Mouse (Mus musculus): ENCODE data around the gene Ptprm.

Gene Ptprm

DNA sequence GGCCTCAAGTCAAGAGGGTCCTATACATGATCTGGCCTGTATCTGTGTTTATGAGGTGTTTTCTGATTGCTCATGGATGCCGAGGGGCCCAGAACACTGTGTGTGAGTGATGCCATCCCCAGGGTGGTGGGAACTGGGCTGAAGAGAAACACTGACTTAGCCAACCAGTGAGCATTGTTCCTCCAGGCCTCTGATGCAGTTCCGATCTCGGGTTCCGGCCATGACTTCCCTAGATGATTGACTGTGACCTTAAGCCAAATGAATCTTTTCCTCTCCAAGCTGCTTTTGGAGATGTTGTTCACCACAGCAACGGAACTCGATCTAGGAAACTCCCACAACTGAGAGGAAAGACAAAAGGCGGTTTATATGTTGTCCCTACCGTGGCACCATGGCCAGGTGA is 9.1 kb downstream of the Ptprm start:
- no peak for DNase-seq (ENCODE audit: inconsistent ontology term)

- no peak for DNase-seq (ENCODE audit: inconsistent ontology term)
Measured at GRCm38 (mm10) chr17:67343471-67343870, 10.8 kb downstream of the Ptprm start.

DNA sequence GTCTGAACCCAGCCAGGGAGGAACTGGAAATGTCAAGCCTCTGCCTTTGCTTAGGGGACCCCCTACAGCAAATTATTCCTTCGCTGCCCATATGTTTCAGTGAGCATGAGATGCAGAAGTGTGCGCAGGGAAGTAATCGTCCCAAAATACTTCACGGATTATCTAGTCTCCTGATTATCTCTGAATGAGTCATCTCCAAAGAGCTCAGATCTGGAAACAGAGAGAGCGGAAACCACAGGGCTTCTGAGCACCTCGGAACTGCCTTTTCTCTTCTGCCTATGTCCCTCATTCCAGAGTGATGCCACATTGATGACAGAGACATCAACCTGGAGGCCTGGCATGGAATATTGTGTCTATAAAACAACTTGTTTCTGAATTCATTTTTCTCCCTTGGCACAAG is 11.3 kb downstream of the Ptprm start:
- DNase-seq (ENCODE audit: inconsistent ontology term): peak; percentile 16

DNA sequence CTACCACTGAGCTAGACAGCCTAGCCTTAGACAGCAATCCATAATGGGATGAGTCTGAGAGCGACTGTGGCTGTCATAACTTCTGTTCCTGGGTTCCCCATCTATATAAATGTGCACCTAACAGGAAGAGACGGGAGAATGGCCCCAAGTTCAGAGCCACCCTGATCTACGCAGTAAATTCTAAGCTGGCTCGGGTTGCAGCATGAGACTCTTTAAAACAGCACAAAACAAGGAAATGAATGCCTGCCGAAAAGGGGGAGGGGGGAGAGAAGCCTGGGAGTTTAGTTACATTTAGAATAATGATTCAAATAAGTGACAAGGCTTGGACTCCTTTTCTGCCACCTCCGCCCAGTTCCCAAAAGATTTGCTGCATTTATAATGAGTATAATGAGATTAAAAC is 13.9 kb downstream of the Ptprm start:
- DNase-seq (ENCODE audit: inconsistent ontology term): no peak

GRCm38 (mm10) chr17:67339569-67339968 is 14.7 kb downstream of the Ptprm start:
- DNase-seq (ENCODE audit: inconsistent ontology term): no peak

GRCm38 (mm10) chr17:67334310-67334709 is 19.9 kb downstream of the Ptprm start:
- DNase-seq (ENCODE audit: inconsistent ontology term): no peak

DNA sequence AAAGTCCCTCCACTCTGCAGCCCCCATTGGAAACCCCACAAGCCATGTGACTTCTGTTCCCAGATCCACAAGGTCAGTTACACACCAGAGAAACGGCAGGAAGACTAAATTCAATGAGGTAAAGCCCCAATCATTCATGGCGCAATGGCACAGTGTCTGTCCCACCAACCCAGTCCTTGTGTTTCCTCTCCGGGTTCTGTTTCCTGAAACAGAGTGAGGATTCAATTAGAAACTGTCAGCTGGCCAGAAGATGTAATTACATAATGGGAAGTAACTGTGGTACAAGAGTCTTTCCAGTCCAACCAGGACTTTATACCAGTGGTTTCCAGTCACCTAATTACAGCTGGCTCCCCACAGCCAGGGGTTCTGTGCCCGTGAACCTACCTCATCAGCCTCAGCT is 24.8 kb downstream of the Ptprm start:
- no peak for DNase-seq (ENCODE audit: inconsistent ontology term)

DNA sequence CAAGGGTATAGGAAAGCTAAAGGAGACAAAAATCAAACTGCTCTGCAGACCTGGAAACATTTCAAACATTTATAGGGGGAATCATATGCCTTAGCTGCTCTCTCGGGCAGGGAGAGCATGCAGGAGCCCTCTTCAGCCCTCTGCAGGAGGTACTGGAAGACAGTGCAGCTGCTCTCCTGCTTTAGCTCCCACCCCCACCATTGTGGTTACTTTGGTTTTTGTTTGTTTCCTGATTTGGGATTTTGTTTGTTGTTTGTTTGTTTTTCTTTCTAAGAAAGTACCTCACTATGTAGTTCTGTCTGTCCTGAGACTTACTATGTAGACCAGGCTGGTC is 29.8 kb downstream of the Ptprm start:
- DNase-seq (ENCODE audit: inconsistent ontology term): no peak

DNA sequence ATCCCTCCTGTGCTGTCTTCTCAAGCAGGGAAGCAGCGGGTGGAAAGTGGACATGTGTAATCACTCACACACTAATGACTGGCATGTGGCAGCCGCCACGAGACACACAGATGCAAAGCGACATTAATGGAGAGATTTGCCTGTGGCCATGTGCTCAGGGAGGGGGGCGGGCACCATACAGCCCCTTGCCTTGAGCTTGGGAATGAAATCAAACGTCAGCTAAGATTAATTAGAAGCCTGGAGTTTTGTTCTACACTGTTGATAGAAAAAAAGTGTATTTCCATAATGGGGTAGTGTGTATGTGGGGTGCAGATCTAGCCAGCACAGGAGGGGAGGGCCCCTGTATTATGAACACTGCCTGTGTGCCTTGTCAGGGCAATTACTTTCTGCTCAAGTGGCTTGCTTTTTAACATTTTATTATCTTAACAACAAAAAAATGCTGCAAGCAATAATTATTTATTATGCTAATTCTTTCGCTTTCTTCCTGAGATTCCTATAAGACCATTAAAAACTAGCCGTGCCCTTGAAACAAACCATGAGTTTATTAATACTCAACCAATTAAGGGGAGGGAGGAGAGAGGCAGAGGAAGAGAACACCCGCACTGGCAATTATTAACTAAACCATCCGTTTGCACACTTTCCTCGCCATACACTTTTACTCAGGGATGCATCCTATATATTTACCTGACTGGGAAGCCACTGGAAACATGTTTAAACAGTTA is 30.3 kb downstream of the Ptprm start:
- DNase-seq (ENCODE audit: inconsistent ontology term): peak; percentile 31

DNA sequence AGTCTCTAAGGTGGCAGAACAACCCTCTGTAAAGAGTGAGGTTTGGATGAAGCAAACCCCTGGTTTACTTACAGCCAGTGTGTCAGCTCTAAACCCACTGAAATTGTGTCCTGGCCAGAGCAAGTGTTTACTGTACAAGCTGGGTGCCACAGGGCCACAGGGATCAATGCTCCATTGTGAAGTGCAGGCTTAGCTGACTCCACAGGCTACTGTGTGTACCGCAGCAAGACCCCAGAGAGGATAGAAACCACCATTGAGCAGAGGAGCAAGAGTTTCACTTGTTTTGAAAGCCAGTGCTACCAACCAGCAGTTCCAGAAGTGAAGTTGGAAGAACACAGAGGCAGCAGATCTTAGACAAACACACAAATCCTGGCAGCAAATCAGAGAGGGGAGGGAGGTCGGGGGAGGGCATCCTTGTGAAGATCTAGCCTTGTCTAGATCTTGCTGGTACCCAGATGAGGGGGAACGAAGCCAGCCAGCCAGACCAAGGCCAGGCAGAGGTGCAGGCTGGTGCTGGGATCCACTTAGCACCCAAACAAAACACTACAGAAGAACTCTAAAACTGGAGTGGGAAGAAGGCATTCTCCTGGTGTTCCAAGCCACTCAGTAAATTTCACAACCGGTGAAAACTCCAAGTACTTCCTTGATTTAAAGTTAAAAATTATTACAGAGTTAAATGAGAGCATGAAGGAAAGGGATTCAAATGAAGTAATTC is 39.6 kb downstream of the Ptprm start:
- DNase-seq (ENCODE audit: inconsistent ontology term): no peak

- DNase-seq (ENCODE audit: inconsistent ontology term): no peak
Measured at GRCm38 (mm10) chr17:67308421-67308820, 45.8 kb downstream of the Ptprm start.

- DNase-seq (ENCODE audit: inconsistent ontology term): peak; percentile 79
Measured at GRCm38 (mm10) chr17:67306066-67306845, 48.0 kb downstream of the Ptprm start.

DNA sequence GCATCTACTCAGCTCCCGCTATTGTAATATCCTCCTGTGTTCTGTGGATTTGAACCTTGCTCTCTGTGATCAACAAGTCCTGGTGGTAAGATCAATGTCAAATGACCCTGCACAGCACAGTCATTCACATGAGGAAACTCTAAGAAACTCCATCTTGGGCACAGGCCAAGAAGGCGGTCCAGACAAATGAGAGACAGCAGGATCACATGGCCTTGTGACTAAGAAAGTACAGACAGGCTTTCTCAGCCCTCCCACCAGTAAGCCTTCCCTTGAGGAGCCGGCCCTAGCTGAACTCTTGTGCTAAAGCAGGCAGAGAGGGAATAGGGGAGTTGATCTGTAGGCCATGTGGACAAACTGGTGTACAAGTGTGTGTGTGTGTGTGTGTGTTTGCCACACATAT is 49.4 kb downstream of the Ptprm start:
- peak; percentile 39 for DNase-seq (ENCODE audit: inconsistent ontology term)

GRCm38 (mm10) chr17:67303326-67304099 is 50.7 kb downstream of the Ptprm start:
- peak; percentile 52 for DNase-seq (ENCODE audit: inconsistent ontology term)

- no peak for DNase-seq (ENCODE audit: inconsistent ontology term)
Measured at GRCm38 (mm10) chr17:67302569-67302968, 51.7 kb downstream of the Ptprm start.

- DNase-seq (ENCODE audit: inconsistent ontology term): no peak
Measured at GRCm38 (mm10) chr17:67302074-67302473, 52.2 kb downstream of the Ptprm start.

DNA sequence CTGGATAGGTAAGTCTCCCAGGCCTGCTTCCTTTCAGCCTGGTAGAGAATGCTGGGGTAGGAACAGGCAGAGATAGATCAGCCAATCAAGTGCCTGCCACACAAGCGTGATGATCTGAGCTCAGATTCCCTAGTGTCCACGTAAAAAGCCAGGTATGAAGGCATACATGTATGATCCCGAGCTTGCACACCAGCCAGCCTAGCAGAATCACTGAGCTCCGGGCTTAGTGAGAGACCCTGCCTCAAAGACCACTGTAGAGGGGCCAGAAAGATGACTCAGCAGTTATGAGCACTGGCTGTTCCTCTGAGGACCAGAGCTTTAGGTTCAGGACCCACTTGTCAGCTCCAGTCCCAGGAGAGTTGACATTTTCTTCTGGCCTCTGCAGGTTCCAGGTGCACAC is 52.9 kb downstream of the Ptprm start:
- no peak for DNase-seq (ENCODE audit: inconsistent ontology term)

DNA sequence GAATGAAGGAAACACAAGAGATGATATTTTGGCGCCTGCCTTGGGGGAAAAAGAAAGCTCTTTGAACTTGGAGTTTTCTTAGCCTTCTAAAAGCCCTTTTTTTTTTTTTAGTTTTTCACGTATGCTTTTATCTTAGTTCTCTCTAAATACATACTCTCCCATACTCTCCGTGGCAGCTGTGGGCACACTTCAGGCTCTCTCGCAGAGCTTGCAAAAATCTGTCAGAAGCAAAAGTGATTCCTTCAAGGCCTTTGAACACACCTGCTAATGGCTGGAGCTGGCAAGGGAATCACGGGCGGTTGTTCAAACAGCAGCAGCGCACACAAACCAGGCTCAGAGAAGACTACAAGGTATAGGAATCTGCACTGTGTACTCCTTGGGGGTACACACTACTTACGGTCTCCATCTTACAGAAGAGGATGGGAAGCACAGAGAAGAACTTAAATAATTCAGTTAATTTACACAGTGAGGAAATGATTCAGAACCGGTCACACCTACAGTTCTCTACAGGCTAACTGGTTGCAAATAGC is 55.9 kb downstream of the Ptprm start:
- DNase-seq (ENCODE audit: inconsistent ontology term): no peak

- no peak for DNase-seq (ENCODE audit: inconsistent ontology term)
Measured at GRCm38 (mm10) chr17:67296604-67297595, 57.4 kb downstream of the Ptprm start.

- DNase-seq (ENCODE audit: inconsistent ontology term): peak; percentile 61
Measured at GRCm38 (mm10) chr17:67290662-67291240, 63.5 kb downstream of the Ptprm start.

All from Muller cell, postnatal 12 days (primary cell).